Mouse (Mus musculus) forebrain, embryonic 14.5 days (tissue): ENCODE data around the gene Lsg1. TPM values are rescaled to one million over a fixed set of nuclear protein-coding genes. Genes with fewer than 3 reads are reported as not detected.

Experiments used
- ATAC-seq: fragments of 200-750 bp; cut with Nextera tagmentation; 2 replicates; pipeline ENCODE4 v1.8.0; 2017; ENCODE audit warnings: mild to moderate bottlenecking, moderate library complexity
- DNase-seq: peaks from one replicate; pipeline ENCODE4 v3.0.0-alpha.2; 2015; ENCODE audit warnings: low spot score
- H3K27ac ChIP-seq: fragments of 300-500 bp; sonication (generic); 2 replicates; pipeline ENCODE4 v1.5.1; 2014; ENCODE audit warnings: low read depth, mild to moderate bottlenecking, control low read depth, low read length, moderate library complexity
- H3K27me3 ChIP-seq: fragments of 300-500 bp; sonication (generic); replicated peaks from 2 replicates; pipeline ENCODE4 v1.6.1; 2014; ENCODE audit warnings: low read length, control low read depth, mixed read lengths; ENCODE audit not compliant: control insufficient read depth, insufficient read depth
- H3K36me3 ChIP-seq: fragments of 300-500 bp; sonication (generic); 2 replicates; pipeline ENCODE4 v1.6.1; 2014; ENCODE audit warnings: low read length, control low read depth; ENCODE audit not compliant: control insufficient read depth, insufficient read depth
- H3K4me1 ChIP-seq: fragments of 300-500 bp; sonication (generic); 2 replicates; pipeline ENCODE4 v1.6.1; 2014; ENCODE audit warnings: antibody characterized with exemption, low read length, control low read depth; ENCODE audit not compliant: control insufficient read depth, insufficient read depth
- H3K4me2 ChIP-seq: fragments of 300-500 bp; sonication (generic); 2 replicates; pipeline ENCODE4 v1.6.1; 2014; ENCODE audit warnings: mild to moderate bottlenecking, control low read depth, low read length
- H3K4me3 ChIP-seq: fragments of 300-500 bp; sonication (generic); 2 replicates; pipeline ENCODE4 v1.5.1; 2014; ENCODE audit warnings: low read depth, low read length, control low read depth
- H3K9ac ChIP-seq: fragments of 300-500 bp; sonication (generic); 2 replicates; pipeline ENCODE4 v1.6.1; 2014; ENCODE audit warnings: mild to moderate bottlenecking, low read length, control low read depth, moderate library complexity
- H3K9me3 ChIP-seq: fragments of 300-500 bp; sonication (generic); replicated peaks from 2 replicates; pipeline ENCODE4 v1.6.1; 2016; ENCODE audit warnings: low read length, control low read depth, mixed read lengths; ENCODE audit not compliant: control insufficient read depth
- WGBS: fragments of 180-500 bp; shearing (Covaris S2); extraction: QIAGEN DNeasy Blood & Tissue Kit; methylation state at CpG from one replicate; pipeline ENCODE4 v1.1.7; 2014; 5-methylcytosine and 5-hydroxymethylcytosine counted together
- polyA plus RNA-seq: library from polyadenylated mRNA; unstranded; fragments of >200 nt; fragmentation: Nextera tagmentation; extraction: Ambion mirVana; gene quantifications from 2 replicates; pipeline ENCODE4 v1.2.1, GENCODE M21; 2014

Gene Lsg1
- polyA plus RNA-seq, 1 experiment from 2014 or later = 62.3 TPM

GRCm38 (mm10) chr16:30510504-30511451 is 76.6 kb downstream of the Lsg1 start:
- WGBS = 4% methylated on average over 44 of the region's 44 CpGs
- Histone ChIP-seq H3K4me3 (peak overlapping the region; percentile 54), H3K9me3 (no peaks in the 10 kb centered on the region)

More at GRCm38 (mm10) chr16:30510504-30511451, 76.6 kb downstream of the Lsg1 start:
- Histone ChIP-seq H3K9ac (peak overlapping the region; percentile 87), H3K4me2 (peak overlapping the region; percentile 63), H3K36me3 (peaks cover 20% of the 10 kb centered on the region), H3K27ac (peak overlapping the region; percentile 91), H3K4me1 (peaks cover 13% of the 10 kb centered on the region; the same call in 1 of the 2 replicates), H3K27me3 (no peaks in the 10 kb centered on the region)
- DNase-seq = peak; percentile 91
- ATAC-seq = peak; percentile 95

Other genes with a start within 250 kb of the Lsg1 start
- gene Atp13a3, start 181.6 kb downstream of the Lsg1 start, polyA plus RNA-seq = 7.3 and 7.4 TPM in 2 replicates
- 57.5 and 62.4 TPM in 2 replicates for gene Tmem44, start 36.8 kb downstream of the Lsg1 start, polyA plus RNA-seq
- 6.1 and 6.7 TPM in 2 replicates for gene Fam43a, start 12.1 kb upstream of the Lsg1 start, polyA plus RNA-seq